Mouse (Mus musculus) neural tube, embryonic 14.5 days (tissue): ENCODE results near the gene Atp8a1. TPM values are rescaled to one million over a fixed set of nuclear protein-coding genes. Genes with fewer than 3 reads are reported as not detected.

Experiments used
- ATAC-seq: fragments of 200-750 bp; cut with Nextera tagmentation; 2 replicates; pipeline ENCODE4 v1.8.0; 2017; ENCODE audit warnings: low read depth, mild to moderate bottlenecking, moderate TSS enrichment, moderate library complexity
- H3K27ac ChIP-seq: fragments of 300-500 bp; sonication (generic); 2 replicates; pipeline ENCODE4 v1.5.1; 2014; ENCODE audit warnings: low read depth, mild to moderate bottlenecking, control low read depth, low read length, moderate library complexity, mixed read lengths
- H3K27me3 ChIP-seq: fragments of 300-500 bp; sonication (generic); 2 replicates; pipeline ENCODE4 v1.6.1; 2014; ENCODE audit warnings: low read length; ENCODE audit not compliant: control insufficient read depth, insufficient read depth
- H3K36me3 ChIP-seq: fragments of 300-500 bp; sonication (generic); 2 replicates; pipeline ENCODE4 v1.6.1; 2014; ENCODE audit warnings: low read length, mixed read lengths; ENCODE audit not compliant: control insufficient read depth, insufficient read depth
- H3K4me1 ChIP-seq: fragments of 300-500 bp; sonication (generic); 2 replicates; pipeline ENCODE4 v1.6.1; 2014; ENCODE audit warnings: low read length; ENCODE audit not compliant: control insufficient read depth, insufficient read depth
- H3K4me2 ChIP-seq: fragments of 300-500 bp; sonication (generic); 2 replicates; pipeline ENCODE4 v1.6.1; 2014; ENCODE audit warnings: mild to moderate bottlenecking, low read depth, low read length, control low read depth
- H3K4me3 ChIP-seq: fragments of 300-500 bp; sonication (generic); 2 replicates; pipeline ENCODE4 v1.5.1; 2014; ENCODE audit warnings: low read depth, low read length, control low read depth, mixed read lengths
- H3K9ac ChIP-seq: fragments of 300-500 bp; sonication (generic); replicated peaks from 2 replicates; pipeline ENCODE4 v1.6.1; 2014; ENCODE audit warnings: low read depth, mild to moderate bottlenecking, control low read depth, low read length, mixed read lengths
- H3K9me3 ChIP-seq: fragments of 300-500 bp; sonication (generic); 2 replicates; pipeline ENCODE4 v1.6.1; 2016; ENCODE audit warnings: low read length; ENCODE audit not compliant: control insufficient read depth
- WGBS: fragments of 180-500 bp; shearing (Covaris S2); extraction: QIAGEN DNeasy Blood & Tissue Kit; methylation state at CpG from one replicate; pipeline ENCODE4 v1.1.7; 2014; 5-methylcytosine and 5-hydroxymethylcytosine counted together
- polyA plus RNA-seq: library from polyadenylated mRNA; unstranded; fragments of >200 nt; fragmentation: Nextera tagmentation; extraction: Ambion mirVana; gene quantifications from 2 replicates; pipeline ENCODE4 v1.2.1, GENCODE M21; 2014

Atp8a1 gene
- polyA plus RNA-seq, 1 experiment from 2014 or later: 72.6 TPM

DNA sequence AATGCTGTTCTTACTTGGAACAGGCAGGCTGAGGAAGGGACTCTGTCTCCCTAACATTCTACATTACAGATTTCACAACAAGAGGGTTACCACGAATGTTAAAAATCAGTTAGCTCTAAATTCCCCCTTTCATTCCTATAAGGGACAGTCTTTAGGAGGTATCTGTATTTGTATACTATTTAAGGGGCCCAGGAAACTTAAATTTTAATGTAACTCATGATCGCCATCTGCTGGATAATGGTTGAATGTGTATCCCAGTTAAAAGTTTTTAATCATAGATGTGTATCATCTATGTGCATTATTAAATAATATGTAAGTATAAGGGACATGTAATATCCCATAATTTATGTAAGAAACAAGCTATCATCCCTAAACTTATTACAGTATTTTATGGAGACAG lies 119.5 kb downstream of the Atp8a1 start:
- Histone ChIP-seq H3K27me3 (no peaks in the 10 kb centered on the region), H3K9ac (no peak overlapping the region), H3K36me3 (peaks cover 4% of the 10 kb centered on the region; the same call in 1 of the 2 replicates), H3K4me1 (no peaks in the 10 kb centered on the region), H3K4me3 (no peak overlapping the region), H3K27ac (no peak overlapping the region), H3K4me2 (no peak overlapping the region), H3K9me3 (no peaks in the 10 kb centered on the region)
- 0 out of 2 replicates have a peak, but pooled peaks have one; percentile 28 for ATAC-seq
- 19% methylated on average over 2 of the region's 2 CpGs for WGBS

DNA sequence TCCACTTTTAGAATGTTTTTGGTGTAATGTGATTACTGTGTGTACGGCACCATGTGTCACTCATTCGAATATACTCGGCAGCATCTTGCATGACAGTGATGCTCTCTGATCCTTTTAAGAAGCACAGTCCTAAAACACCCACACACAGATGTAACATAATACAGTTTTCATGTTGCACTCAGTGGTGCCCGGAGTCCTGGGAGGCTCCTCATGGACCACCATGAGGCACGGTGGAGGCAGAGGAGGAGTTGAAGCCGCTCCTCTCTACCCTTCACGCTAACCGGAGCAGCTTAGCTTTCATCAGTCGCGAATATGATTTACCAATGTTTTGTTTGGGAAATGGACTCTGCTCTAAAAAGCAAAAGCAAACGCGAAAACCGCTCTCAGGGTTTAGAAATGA lies 120.4 kb downstream of the Atp8a1 start:
- no peak overlapping the region for H3K27ac ChIP-seq
- peaks cover 4% of the 10 kb centered on the region; the same call in 1 of the 2 replicates for H3K36me3 ChIP-seq
- H3K9me3 ChIP-seq: no peaks in the 10 kb centered on the region
- WGBS: 80% methylated on average over 13 of the region's 13 CpGs
- no peaks in the 10 kb centered on the region for H3K4me1 ChIP-seq
- no peaks in the 10 kb centered on the region for H3K27me3 ChIP-seq
- no peak overlapping the region for H3K9ac ChIP-seq
- no peak overlapping the region for H3K4me3 ChIP-seq
- no peak for ATAC-seq
- H3K4me2 ChIP-seq: no peak overlapping the region

DNA sequence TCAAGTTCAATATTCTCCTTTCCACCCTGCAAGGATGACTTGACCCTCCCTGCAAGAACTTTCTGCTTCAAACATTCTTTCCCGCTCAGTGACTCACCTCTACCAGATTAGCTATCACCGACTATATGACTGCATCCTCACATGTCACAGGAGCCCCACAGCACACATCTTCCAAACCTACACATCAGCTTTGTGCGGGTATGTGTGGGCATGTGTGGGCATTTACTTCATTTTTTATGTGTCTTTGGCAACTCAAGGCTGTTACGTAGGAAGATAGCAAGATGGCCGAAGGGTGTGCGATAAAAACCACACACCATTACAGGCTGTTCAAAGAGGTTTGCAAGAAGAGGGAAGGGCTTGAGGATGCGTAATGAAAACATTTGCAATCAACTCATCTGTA lies 145.6 kb downstream of the Atp8a1 start:
- Histone ChIP-seq H3K4me3 (no peak overlapping the region), H3K27ac (no peak overlapping the region), H3K9ac (no peak overlapping the region), H3K4me1 (no peaks in the 10 kb centered on the region; the same call in 1 of the 2 replicates), H3K4me2 (no peak overlapping the region), H3K27me3 (no peaks in the 10 kb centered on the region), H3K9me3 (no peaks in the 10 kb centered on the region), H3K36me3 (peaks cover 4% of the 10 kb centered on the region; the same call in 1 of the 2 replicates)
- ATAC-seq: no peak
- 97% methylated on average over 7 of the region's 7 CpGs for WGBS

DNA sequence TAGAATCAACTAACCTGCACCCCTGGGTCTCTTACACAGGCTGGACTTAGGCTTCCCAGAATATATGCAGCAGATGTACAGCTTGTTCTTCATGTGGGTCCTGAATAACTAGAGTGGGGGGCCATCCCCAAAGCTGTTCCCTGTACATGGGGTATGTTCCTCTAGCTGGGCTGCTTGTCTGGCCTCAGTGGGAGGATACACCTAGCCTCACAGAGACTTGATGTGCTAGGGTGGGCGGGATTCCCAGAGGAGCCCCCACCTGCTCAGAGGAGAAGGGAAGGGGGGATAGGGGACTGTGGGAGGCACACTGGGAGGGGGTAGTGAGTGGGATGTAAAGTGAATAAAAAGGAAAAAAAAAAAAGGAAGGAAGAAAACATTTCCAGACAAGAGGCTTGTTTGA lies 147.8 kb downstream of the Atp8a1 start:
- no peaks in the 10 kb centered on the region for H3K27me3 ChIP-seq
- no peak overlapping the region for H3K27ac ChIP-seq
- H3K4me3 ChIP-seq: no peak overlapping the region
- no peaks in the 10 kb centered on the region for H3K9me3 ChIP-seq
- WGBS: 90% methylated on average over 1 of the region's 1 CpGs
- no peak overlapping the region for H3K9ac ChIP-seq
- no peak overlapping the region for H3K4me2 ChIP-seq
- no peak for ATAC-seq
- H3K36me3 ChIP-seq: peaks cover 4% of the 10 kb centered on the region; the same call in 1 of the 2 replicates
- H3K4me1 ChIP-seq: no peaks in the 10 kb centered on the region; the same call in 1 of the 2 replicates

DNA sequence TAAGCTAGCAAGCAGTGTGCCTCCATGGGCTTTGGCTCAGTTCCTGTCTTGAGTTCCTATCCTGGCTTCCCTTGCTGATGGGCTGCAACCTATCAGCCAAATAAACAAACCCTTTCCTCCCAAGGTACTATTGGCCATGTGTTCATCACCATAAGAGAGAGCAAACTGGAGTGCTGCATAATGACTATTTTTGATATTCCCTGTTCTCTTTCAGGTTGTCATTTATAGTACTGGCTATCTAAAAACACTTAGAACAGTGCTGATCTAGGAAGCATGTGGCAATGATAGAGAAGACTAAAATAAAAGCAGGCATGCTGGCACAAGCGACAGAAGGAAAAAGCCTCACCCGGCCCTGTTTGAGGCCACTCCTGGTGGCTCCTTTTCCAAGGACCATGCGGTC lies 149.1 kb downstream of the Atp8a1 start:
- H3K4me2 ChIP-seq: no peak overlapping the region
- 96% methylated on average over 3 of the region's 3 CpGs for WGBS
- no peak for ATAC-seq

DNA sequence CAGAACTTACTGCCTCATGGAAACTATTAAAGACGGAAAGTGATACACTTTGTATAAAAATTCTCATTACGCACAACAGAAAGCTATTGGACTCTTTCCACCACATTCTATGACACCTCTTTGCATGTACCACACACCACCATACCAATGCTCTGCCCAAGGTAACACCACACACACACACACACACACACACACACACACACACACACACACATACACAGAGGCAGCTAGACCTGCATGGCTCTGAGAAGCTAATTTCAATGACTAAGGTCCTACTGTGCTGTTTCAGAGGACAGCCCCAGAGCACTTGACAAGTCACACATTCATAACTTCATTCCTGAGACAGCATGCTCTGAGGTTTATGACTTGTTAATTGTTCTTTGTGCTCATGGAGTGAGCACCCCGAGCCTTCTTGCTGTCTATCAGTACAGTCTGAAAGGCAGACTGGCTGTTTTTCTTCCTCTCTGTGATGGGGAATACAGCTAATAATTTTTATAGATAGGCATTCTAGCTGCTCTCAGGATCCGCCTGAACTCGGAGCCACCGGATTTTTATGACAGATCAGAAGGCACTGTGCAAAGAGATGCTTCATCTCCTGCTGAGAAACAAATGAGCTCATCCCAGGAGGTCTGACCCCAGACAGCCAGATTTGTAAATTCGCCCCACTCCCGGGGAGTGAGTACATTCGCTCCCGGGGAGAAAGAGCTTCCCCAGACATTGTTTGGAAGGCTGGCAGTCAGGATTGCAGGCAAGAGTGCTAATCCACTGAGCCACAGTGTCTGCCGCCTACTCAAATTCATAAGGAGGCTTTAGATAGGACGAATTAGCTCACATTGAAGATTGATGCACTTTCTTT lies 150.3 kb downstream of the Atp8a1 start:
- WGBS: 18% methylated on average over 12 of the region's 12 CpGs
- peaks cover 3% of the 10 kb centered on the region; the same call in 1 of the 2 replicates for H3K36me3 ChIP-seq
- no peaks in the 10 kb centered on the region for H3K27me3 ChIP-seq
- H3K4me3 ChIP-seq: no peak overlapping the region
- H3K27ac ChIP-seq: peak overlapping the region; percentile 57
- no peaks in the 10 kb centered on the region; the same call in 1 of the 2 replicates for H3K4me1 ChIP-seq
- H3K9ac ChIP-seq: 0 out of 2 replicates have a peak overlapping the region, but pooled peaks have one; percentile 11
- H3K4me2 ChIP-seq: 0 out of 2 replicates have a peak overlapping the region, but pooled peaks have one; percentile 26
- H3K9me3 ChIP-seq: no peaks in the 10 kb centered on the region
- peak; percentile 78 for ATAC-seq

More for the DNA sequence above, 149.1 kb downstream of the Atp8a1 start:
- Histone ChIP-seq H3K9me3 (no peaks in the 10 kb centered on the region), H3K36me3 (peaks cover 4% of the 10 kb centered on the region; the same call in 1 of the 2 replicates), H3K27me3 (no peaks in the 10 kb centered on the region), H3K27ac (peak overlapping the region; percentile 29), H3K4me1 (no peaks in the 10 kb centered on the region; the same call in 1 of the 2 replicates), H3K4me3 (no peak overlapping the region), H3K9ac (no peak overlapping the region)

DNA sequence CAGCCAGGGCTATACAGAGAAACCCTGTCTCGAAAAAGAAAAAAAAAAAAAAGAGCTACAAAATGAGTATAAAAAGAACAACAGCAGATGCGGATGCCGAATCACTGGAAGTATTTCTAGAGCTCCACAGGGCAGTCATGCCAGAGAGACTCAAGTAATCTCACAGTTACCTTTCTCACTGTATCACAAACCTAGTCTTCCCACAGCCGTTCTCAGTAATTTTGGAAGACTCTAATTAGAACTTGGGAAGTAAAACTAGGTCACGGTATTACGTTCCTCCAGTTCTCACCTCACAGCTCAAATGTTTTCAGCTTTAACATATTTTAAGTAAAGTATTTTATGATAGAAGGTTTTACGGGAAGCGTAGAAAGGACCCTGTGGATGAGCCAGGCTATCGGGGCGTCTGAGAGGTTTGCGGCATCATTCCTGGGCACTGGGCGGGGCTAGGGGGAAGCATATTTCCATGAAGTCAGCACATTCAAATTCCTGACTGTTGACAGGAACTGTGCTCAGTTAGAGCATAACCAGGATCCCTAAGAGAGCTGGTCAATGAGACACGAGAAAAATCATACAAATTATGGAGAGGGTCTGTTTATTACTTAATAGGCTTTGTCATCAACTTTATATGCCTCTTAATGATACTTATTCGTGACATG lies 152.1 kb downstream of the Atp8a1 start:
- no peaks in the 10 kb centered on the region for H3K27me3 ChIP-seq
- no peak overlapping the region for H3K9ac ChIP-seq
- 90% methylated on average over 14 of the region's 14 CpGs for WGBS
- H3K36me3 ChIP-seq: no peaks in the 10 kb centered on the region
- no peaks in the 10 kb centered on the region for H3K9me3 ChIP-seq
- no peaks in the 10 kb centered on the region; the same call in 1 of the 2 replicates for H3K4me1 ChIP-seq
- no peak overlapping the region for H3K4me3 ChIP-seq
- ATAC-seq: no peak
- no peak overlapping the region for H3K27ac ChIP-seq
- H3K4me2 ChIP-seq: no peak overlapping the region

DNA sequence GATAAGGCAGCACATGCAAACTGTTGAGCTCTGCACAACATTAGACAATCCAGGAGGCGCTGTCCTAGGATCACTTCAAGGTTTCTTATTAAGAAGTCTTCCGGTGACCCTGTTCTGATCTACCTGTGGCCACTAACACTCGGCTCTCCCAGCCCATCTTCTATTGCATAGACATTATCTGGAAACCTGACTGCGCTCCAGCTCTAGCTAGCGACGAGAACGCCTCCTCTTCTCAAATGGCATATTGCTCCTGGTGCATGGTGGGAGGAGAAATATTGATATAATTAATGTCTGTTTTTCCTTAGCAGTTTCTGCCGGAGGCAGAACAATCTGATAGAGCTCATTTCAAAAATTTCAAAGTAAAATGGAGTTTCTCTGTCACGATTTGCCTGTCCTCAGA lies 156.9 kb downstream of the Atp8a1 start:
- Histone ChIP-seq H3K4me1 (no peaks in the 10 kb centered on the region), H3K9me3 (no peaks in the 10 kb centered on the region), H3K36me3 (no peaks in the 10 kb centered on the region), H3K9ac (no peak overlapping the region), H3K27ac (no peak overlapping the region), H3K4me2 (no peak overlapping the region), H3K27me3 (no peaks in the 10 kb centered on the region), H3K4me3 (no peak overlapping the region)
- 89% methylated on average over 9 of the region's 9 CpGs for WGBS
- ATAC-seq: no peak

DNA sequence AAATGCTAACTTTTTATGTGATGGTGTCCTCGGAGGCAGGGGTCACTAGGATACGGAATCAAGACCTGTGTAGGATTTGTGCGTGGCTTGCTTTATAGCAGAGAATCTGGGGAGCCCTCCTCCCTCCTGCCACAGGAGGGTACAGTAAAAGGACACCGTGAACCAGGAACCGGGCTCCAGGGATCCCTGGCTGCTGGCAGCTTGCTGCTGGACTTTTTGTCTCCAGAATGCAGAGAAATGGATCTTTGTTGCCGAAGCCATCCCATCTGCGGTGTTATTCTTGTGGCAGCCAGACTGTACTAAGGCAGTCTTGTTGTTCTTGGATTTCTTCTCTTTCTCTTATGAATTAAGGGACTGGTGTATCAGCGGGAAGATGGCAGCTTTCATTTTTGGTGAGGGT lies 159.2 kb downstream of the Atp8a1 start:
- ATAC-seq: no peak
- no peaks in the 10 kb centered on the region for H3K27me3 ChIP-seq
- no peaks in the 10 kb centered on the region for H3K36me3 ChIP-seq
- H3K27ac ChIP-seq: no peak overlapping the region
- no peak overlapping the region for H3K4me3 ChIP-seq
- no peaks in the 10 kb centered on the region for H3K9me3 ChIP-seq
- WGBS: 93% methylated on average over 8 of the region's 8 CpGs
- no peak overlapping the region for H3K9ac ChIP-seq
- no peak overlapping the region for H3K4me2 ChIP-seq
- no peaks in the 10 kb centered on the region for H3K4me1 ChIP-seq
